Mouse (Mus musculus) testis, adult 2 months (tissue): ENCODE measurements around the gene Sox6.

Experiments used
- CTCF ChIP-seq: fragments of 200-500 bp; IDR thresholded peaks from 2 replicates; pipeline ENCODE4 v1.5.1; 2012; ENCODE audit warnings: low read depth, mild to moderate bottlenecking, inconsistent platforms, low read length, moderate library complexity; ENCODE audit not compliant: control insufficient read depth, insufficient read depth, insufficient replicate concordance
- POLR2A ChIP-seq: fragments of 200-500 bp; IDR thresholded peaks from 2 replicates; pipeline ENCODE4 v1.6.1; 2012; ENCODE audit warnings: low read depth, mild to moderate bottlenecking, inconsistent platforms, low read length, moderate library complexity; ENCODE audit not compliant: control insufficient read depth

GRCm38 (mm10) chr7:115872903-115873302 lies 165.7 kb downstream of the Sox6 start:
- TF ChIP-seq CTCF (no peak), POLR2A (no peak)
